In genomic region chr11:46663215-46663614, GRCm38 (mm10) we compare ENCODE assay signal across 22 mouse cellular contexts. TPM values are rescaled to one million over a fixed set of nuclear protein-coding genes. Genes with fewer than 3 reads are reported as not detected.
"Had no signal": no experiment of that assay in that cellular context is flagged by ENCODE, and none has a peak within 500 bp of the region (broad histone marks: within the 10 kb centered on the region; RNA-seq: fewer than 3 reads in every experiment).

No protein-coding gene starts in this region.

- H3K27me3 ChIP-seq: kidney, embryonic 15.5 days; limb, embryonic 15.5 days; midbrain, embryonic 12.5 days; neural tube, embryonic 13.5 days had no signal

- H3K9ac ChIP-seq: kidney, embryonic 15.5 days; limb, embryonic 15.5 days; lung, embryonic 14.5 days; midbrain, embryonic 12.5 days; neural tube, embryonic 13.5 days had no signal

- ATAC-seq: intestine, embryonic 16.5 days; midbrain, embryonic 16.5 days had no signal

- DNase-seq: kidney, adult 2 months; kidney, postnatal 14 days; layer of hippocampus, postnatal 36 days; lung, embryonic 14.5 days; lung, postnatal 10 days; lung, postnatal 4 days; retina, postnatal 1 day; right cerebral cortex, postnatal 25 days; thymus, postnatal 36 days had no signal

- H3K4me3 ChIP-seq: kidney, embryonic 15.5 days; limb, embryonic 15.5 days; megakaryocyte, embryonic 14.5 days; midbrain, embryonic 12.5 days; neural tube, embryonic 13.5 days had no signal

- H3K36me3 ChIP-seq: kidney, embryonic 15.5 days; limb, embryonic 15.5 days; midbrain, embryonic 12.5 days; neural tube, embryonic 13.5 days had no signal

- H3K27ac ChIP-seq: kidney, embryonic 15.5 days; limb, embryonic 15.5 days; midbrain, embryonic 12.5 days; neural tube, embryonic 13.5 days had no signal

- H3K4me1 ChIP-seq: kidney, embryonic 15.5 days; limb, embryonic 15.5 days; midbrain, embryonic 12.5 days; neural tube, embryonic 13.5 days had no signal

- H3K4me2 ChIP-seq: kidney, embryonic 15.5 days; limb, embryonic 15.5 days; lung, embryonic 14.5 days; midbrain, embryonic 12.5 days; neural tube, embryonic 13.5 days had no signal

- H3K9me3 ChIP-seq: kidney, embryonic 15.5 days; limb, embryonic 15.5 days; megakaryocyte, embryonic 14.5 days; midbrain, embryonic 12.5 days; neural tube, embryonic 13.5 days had no signal

RNA-seq across cellular contexts. Expression of gene Dppa1, which starts 34.2 kb away (rescaled TPM):
- total RNA-seq: layer of hippocampus, postnatal 36 days; left cerebral cortex, adult 8-10 months; left cerebral cortex, postnatal 25 days had no signal
- polyA plus RNA-seq: intestine, embryonic 16.5 days; kidney, adult 2 months; kidney, embryonic 15.5 days; large intestine, adult 2 months; limb, embryonic 11.5 days; limb, embryonic 15.5 days; lung, embryonic 14.5 days; midbrain, embryonic 12.5 days; midbrain, embryonic 16.5 days; neural tube, embryonic 13.5 days; small intestine, adult 2 months; stomach, embryonic 16.5 days had no signal

RNA-seq across cellular contexts. Expression of gene Timd2, which starts 43.6 kb away (rescaled TPM):
- total RNA-seq: layer of hippocampus, postnatal 36 days; left cerebral cortex, adult 8-10 months; left cerebral cortex, postnatal 25 days had no signal
- polyA plus RNA-seq: lung, embryonic 14.5 days; midbrain, embryonic 12.5 days; midbrain, embryonic 16.5 days had no signal
